Mouse (Mus musculus): ENCODE data around the gene Vmn2r66. TPM values are rescaled to one million over a fixed set of nuclear protein-coding genes. Genes with fewer than 3 reads are reported as not detected.

Gene Vmn2r66
- polyA plus RNA-seq (2015; fragmentation: Nextera tagmentation; extraction: Ambion mirVana) = not detected in 2 replicates

DNA sequence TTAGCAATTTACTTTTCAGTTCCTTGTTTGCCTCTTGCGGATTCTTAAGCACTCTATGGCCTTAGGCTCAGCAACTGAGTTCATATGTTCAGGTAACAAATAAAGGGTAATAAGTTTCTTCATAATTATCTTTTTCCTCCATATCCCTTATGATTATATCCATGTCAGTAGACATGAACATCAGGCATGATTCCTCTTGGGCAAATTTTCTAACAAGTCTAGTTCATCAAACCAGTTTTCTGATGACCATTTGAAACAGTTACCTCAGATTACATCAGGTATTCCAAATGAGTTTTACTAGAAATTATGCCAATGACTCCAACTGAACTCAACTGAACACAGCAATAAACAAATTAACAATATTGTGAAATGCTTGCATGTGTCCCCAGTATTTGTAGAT, at the start of gene Vmn2r66:
TSS of gene Vmn2r66 (minus strand) at position 101 of the 400 bp plus-strand sequence.
- 94% methylated on average over 1 of the region's 1 CpGs for WGBS
- Histone ChIP-seq H3K27ac (ENCODE audit: low read depth, low read length) (no peak within 1 kb of the TSS), H3K27me3 (replicated peaks; ENCODE audit: control insufficient read depth, insufficient read depth, low read length) (no peaks in the 10 kb centered on the region), H3K9me3 (ENCODE audit: control insufficient read depth, low read length) (no peaks in the 10 kb centered on the region), H3K4me3 (ENCODE audit: low read length) (no peak within 1 kb of the TSS), H3K4me1 (ENCODE audit: control insufficient read depth, insufficient read depth, low read depth, low read length) (no peaks in the 10 kb centered on the region), H3K4me2 (ENCODE audit: low read length) (no peak within 1 kb of the TSS), H3K36me3 (ENCODE audit: control insufficient read depth, insufficient read depth, low read length) (no peaks in the 10 kb centered on the region), H3K9ac (ENCODE audit: low read depth, low read length) (no peak within 1 kb of the TSS)
- ATAC-seq = no peak

DNA sequence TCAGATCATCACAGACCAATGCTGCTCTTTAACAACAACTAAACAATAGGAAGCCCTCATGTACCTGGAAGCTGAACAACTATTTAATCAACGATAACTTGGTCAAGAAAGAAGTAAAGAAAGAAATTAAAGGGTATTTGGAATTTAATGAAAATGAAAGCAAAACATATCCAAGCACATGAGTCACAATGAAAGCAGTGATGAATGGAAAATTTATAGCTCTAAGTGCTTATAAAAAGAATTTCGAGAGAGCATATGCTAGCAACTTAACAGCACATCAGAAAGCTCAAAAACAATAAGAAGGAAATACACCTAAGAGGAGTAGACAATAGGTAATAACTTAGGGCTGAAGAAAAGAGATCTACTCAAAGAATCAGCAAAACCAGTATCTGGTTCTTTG, 15.4 kb downstream of the Vmn2r66 start:
- Histone ChIP-seq H3K27me3 (replicated peaks; ENCODE audit: control insufficient read depth, insufficient read depth, low read length) (no peaks in the 10 kb centered on the region), H3K27ac (ENCODE audit: low read depth, low read length) (no peak overlapping the region), H3K4me1 (ENCODE audit: control insufficient read depth, insufficient read depth, low read depth, low read length) (no peaks in the 10 kb centered on the region), H3K4me2 (ENCODE audit: low read length) (no peak overlapping the region), H3K36me3 (ENCODE audit: control insufficient read depth, insufficient read depth, low read length) (no peaks in the 10 kb centered on the region), H3K4me3 (ENCODE audit: low read length) (no peak overlapping the region), H3K9me3 (ENCODE audit: control insufficient read depth, low read length) (no peaks in the 10 kb centered on the region), H3K9ac (ENCODE audit: low read depth, low read length) (no peak overlapping the region)
- 76% methylated on average over 2 of the region's 2 CpGs for WGBS
- ATAC-seq = no peak

DNA sequence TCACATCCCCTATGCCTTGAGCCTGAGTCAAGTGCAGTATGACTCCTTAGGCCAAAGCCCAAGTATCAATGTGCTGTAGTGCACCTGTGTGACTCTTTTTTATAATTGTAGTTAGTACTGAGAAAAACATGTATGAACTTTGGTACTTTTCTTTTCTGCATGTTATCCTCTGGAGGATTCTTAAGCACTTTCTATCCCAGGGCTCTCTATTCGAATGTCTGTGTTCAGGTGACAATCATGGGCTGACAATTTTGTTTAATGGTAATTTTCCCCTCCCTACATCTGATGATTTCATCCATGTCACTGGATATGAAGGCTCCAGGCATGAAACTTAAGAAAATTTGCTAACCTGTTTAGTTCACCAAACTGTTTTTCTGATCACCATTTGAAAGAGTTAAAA, 48.1 kb downstream of the Vmn2r66 start, which contains the start of gene Vmn2r65:
TSS of gene Vmn2r65 (minus strand) at position 101 of the 400 bp plus-strand sequence.
- Histone ChIP-seq H3K4me2 (ENCODE audit: low read length) (no peak within 1 kb of the TSS), H3K4me1 (ENCODE audit: control insufficient read depth, insufficient read depth, low read depth, low read length) (no peaks in the 10 kb centered on the region), H3K27ac (ENCODE audit: low read depth, low read length) (no peak within 1 kb of the TSS), H3K27me3 (replicated peaks; ENCODE audit: control insufficient read depth, insufficient read depth, low read length) (no peaks in the 10 kb centered on the region), H3K9ac (ENCODE audit: low read depth, low read length) (no peak within 1 kb of the TSS), H3K4me3 (ENCODE audit: low read length) (no peak within 1 kb of the TSS), H3K9me3 (ENCODE audit: control insufficient read depth, low read length) (peaks cover 3% of the 10 kb centered on the region; the same call in 1 of the 2 replicates), H3K36me3 (ENCODE audit: control insufficient read depth, insufficient read depth, low read length) (no peaks in the 10 kb centered on the region)
- no peak for ATAC-seq
- 69% methylated on average over 1 of the region's 1 CpGs for WGBS

Other genes starting within 250 kb of the Vmn2r66 start
- gene Olfr291, start 158.7 kb downstream of the Vmn2r66 start, polyA plus RNA-seq (2015; fragmentation: Nextera tagmentation; extraction: Ambion mirVana) = not detected in 2 replicates
- not detected in 2 replicates for gene Vmn2r65, start 48.2 kb downstream of the Vmn2r66 start, polyA plus RNA-seq (2015; fragmentation: Nextera tagmentation; extraction: Ambion mirVana)
- gene Vmn2r67, start 143.7 kb upstream of the Vmn2r66 start, polyA plus RNA-seq (2015; fragmentation: Nextera tagmentation; extraction: Ambion mirVana) = not detected in 2 replicates
- not detected in 2 replicates for gene Vmn2r68, start 225.5 kb upstream of the Vmn2r66 start, polyA plus RNA-seq (2015; fragmentation: Nextera tagmentation; extraction: Ambion mirVana)